Mouse (Mus musculus) right cerebral cortex, postnatal 14 days (tissue): ENCODE data around the gene Cdhr3.
"Not testable (repeated sequence)": the region's sequence is repeated elsewhere in the genome, so short reads cannot be mapped to it uniquely, and the experiment has no call there.

Experiments
- DNase-seq: peaks from one replicate; pipeline ENCODE4 v3.0.0; 2022

Gene Cdhr3

GRCm38 (mm10) chr12:33000402-33000801, 92.3 kb downstream of the Cdhr3 start:
- DNase-seq, result no peak

GRCm38 (mm10) chr12:32999778-33000177, 92.9 kb downstream of the Cdhr3 start:
- DNase-seq, result not testable (repeated sequence)

GRCm38 (mm10) chr12:32998766-32999165, 93.9 kb downstream of the Cdhr3 start:
- DNase-seq, result no peak

GRCm38 (mm10) chr12:32995081-32995834, 97.4 kb downstream of the Cdhr3 start:
- peak; percentile 29 for DNase-seq

- no peak for DNase-seq
Observed at GRCm38 (mm10) chr12:32994081-32994480, 98.6 kb downstream of the Cdhr3 start.

GRCm38 (mm10) chr12:32989731-32990130, 102.9 kb downstream of the Cdhr3 start:
- no peak for DNase-seq

GRCm38 (mm10) chr12:32986284-32986683, 106.4 kb downstream of the Cdhr3 start:
- DNase-seq, result no peak
